Mouse (Mus musculus): ENCODE measurements around the gene Gm26558.

Gene Gm26558

DNA sequence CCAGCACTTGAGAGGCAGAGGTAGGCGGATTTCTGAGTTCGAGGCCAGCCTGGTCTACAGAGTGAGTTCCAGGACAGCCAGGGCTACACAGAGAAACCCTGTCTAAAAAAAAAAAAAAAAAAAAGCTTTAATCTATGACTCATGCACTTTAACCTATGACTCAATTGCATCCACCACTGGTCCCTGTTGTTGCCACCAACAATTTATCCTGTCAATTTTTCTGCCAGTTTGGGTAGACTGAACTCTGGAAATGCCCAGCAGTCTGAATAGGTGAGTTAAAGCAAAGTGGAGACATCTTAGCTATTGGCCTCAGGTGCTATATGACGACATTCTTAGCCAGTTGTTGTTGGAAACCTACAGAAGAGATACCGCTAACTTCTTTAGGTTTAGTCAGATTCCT is 12.4 kb downstream of the Gm26558 start:
- CTCF ChIA-PET: interaction anchor here (0.7 kb wide), 1 partner anchor 161 kb away, joined by 3 read pairs; no protein-coding TSS in a partner anchor

DNA sequence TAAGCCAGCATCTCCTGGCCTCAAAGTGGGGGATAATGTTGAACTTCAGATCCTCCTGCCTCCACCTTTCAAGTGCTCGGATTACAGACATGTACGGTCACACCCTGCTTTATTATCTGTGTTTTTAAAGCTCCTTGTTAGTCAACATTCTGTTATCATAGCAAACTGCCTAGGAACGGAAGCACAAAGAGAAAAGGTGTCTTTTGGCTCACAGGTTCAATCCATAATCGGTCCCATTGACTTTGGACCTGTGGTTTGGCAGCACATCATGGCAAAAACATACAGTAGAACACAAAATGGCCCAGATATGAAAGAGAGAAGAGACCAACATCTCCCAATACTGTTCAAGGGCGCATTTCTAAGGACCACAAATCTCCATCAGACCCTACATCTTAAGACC is 13.6 kb downstream of the Gm26558 start:
- CTCF ChIA-PET: no interaction called here

DNA sequence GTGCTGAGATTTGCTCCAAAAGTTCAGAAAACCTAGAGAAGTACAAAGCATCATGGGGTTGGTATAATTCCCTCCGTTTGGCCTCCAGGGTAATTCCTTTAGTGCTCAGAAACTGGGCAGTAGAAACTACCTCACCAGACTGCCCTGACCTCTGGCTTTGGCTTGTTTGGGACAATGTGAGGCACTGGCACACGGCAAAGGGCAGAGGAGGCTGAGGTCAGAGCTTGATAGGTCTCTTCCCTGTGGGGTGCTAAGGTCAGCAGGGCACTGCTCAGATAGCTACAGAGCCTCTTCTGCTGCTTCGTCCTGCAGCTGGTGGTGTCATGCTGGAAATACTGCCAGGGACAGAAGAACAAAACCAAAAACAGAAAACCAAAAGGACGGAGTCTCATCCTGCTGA is 14.2 kb downstream of the Gm26558 start:
- CTCF ChIA-PET: no interaction called here

DNA sequence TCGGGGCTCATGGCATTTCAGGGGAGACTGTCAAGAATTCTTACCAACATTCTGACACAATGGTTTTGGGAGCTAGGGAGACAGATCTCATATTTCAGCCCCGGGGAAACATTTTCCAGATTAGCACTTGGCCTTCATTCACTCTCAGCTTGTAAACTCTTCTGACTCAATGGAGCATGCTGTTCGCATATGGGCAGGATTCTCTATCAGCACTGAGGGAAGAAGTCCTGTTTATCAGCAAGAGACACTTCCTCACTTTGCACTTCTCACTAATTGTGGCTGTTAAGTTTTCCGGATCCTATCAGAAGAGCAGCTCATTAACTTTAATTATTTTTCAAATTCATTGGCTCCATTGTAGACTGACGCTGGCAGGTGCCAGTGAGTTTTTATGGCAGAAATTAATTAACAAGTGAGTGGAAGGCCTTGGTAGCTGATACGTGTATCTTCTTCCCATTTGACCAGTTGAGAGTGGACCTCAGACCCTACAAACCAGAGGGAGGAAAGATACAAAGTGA is 16.6 kb downstream of the Gm26558 start:
- CTCF ChIA-PET: no interaction called here

DNA sequence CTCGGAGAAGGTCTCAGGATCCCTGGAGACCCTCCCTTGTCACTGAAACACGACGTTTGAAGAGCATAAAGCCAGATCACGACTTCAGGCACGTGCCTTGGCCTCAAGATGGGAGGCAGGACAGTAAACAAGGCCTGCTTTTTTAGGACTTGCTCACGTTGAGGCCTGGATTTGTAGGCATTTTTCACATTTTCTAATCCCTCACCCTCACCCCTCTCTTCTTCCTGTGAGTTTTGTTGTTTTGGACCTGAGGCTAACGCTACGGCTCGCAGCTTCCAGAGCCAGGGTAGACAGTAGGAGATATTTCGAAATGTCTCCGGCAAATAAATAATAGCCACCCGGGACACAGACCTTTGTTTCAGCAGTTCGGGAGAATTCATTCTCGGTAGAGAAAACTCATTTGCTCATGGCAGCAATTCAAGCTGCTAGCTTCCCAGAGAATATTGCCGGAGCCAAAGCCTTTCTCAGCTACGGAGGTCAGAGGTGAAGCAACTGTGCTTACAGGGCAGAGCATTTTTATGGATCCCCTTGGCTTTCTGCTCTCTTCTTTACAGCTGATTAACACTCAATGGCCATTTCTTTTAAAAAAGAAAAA is 18.8 kb downstream of the Gm26558 start:
- CTCF ChIA-PET: interaction anchor here (0.9 to 1.4 kb wide), 2 partner anchors 16 to 18 kb away, joined by 3 read pairs; no protein-coding TSS in a partner anchor

DNA sequence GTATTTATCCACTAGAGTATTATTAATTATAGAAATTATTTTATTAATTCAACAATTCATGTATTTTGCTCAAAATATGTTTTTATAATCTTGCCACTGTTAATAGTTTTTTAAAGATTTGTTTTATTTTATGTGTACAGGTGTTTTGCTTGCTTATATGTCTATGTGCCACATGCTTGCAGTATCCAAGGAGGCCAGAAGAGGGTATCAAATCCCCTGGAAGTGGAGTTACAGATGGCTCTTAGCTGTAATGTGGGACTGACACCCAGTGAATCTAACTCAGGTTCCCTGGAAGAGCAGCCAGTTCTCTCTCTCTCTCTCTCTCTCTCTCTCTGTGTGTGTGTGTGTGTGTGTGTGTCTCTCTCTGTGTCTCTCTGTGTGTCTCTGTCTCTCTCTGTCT is 20.9 kb downstream of the Gm26558 start:
- CTCF ChIA-PET: interaction anchor here (0.6 kb wide), 1 partner anchor 193 kb away, joined by 5 read pairs; no protein-coding TSS in a partner anchor

DNA sequence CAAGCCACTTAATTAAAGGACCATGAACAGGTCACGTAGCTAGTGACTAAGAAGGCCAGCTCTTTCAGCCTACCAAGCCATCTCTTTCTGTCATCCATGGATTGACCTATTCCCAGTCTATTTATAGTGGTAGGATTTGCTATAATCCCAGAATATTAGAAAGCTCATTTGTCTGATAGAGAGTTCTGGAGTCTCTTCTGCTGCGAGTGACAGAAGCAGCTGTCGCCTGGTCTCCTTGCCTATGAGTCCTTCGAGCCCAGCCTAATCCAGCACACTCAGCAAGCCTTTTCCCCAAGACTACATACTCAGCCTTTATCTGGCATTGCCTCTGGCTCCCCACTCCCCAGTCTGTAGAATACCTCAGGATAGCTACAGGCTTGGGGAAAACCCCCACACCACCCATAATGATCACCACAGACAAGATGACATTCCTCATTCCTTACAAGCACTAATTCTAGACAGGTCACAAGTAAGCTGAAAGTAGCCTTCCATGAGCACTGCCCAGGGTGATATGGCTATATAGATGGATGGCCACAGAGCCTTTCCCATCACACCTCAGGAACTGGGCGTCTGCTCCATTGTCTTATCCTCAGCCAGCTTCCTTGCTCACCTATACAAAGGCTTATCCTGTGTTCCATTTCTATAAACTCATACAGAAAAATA is 27.7 kb downstream of the Gm26558 start:
- CTCF ChIA-PET: no interaction called here

DNA sequence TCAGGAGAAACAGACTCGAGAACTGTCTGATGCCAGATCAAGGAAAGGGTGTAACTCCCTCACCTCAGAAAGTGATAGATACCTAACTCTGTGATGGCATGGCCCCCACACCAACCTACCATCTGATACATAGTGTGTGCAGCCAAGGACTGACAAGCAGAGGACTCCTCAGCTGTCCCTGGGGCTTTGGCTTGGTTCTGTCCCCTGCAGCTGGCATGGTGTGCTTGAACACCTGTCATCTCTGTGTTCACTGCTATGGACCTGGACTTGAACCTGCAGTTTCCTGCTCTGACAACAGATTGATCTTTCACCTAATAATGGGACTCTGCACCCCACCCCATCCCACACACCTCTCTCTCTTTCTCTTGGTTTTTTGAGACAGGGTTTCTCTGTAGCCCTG is 29.5 kb downstream of the Gm26558 start:
- CTCF ChIA-PET: no interaction called here

DNA sequence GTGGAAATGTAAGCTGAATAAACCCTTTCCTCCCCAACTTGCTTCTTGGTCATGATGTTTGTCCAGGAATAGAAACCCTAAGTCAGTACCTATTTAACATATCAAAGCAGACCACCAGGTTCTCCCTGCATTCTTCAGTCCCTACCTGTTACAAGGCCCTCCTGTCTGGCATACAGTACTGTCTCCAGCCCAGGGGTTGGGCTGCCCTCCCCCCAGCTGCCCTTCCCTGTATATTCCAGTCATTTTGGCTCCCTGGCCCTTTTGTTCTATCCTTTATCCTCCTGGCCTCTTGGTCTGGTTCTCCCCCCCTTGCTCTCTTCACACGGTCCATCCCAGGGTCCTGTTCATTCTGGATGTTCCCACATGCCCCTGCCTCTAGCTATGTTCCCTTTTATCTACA is 30.6 kb downstream of the Gm26558 start:
- CTCF ChIA-PET: no interaction called here

DNA sequence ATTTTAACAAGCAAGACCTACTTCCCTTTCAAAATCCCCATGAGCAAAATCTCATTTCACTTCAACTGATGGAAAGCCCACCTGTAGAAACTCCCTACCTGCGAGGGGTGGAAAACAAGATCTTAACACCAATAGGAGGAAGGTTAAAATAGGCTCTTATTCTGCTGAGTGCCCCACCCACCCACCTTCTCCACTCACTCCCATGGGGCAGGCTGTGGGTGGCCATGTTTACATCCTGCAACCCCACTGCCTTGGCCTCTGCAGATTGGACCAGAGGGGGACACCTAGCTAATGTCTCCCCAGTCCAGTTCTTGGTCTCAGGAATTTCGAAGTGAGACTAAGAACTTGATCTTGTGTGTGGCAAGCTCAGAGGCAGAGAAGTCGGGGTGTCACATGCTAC is 32.0 kb downstream of the Gm26558 start:
- CTCF ChIA-PET: no interaction called here

DNA sequence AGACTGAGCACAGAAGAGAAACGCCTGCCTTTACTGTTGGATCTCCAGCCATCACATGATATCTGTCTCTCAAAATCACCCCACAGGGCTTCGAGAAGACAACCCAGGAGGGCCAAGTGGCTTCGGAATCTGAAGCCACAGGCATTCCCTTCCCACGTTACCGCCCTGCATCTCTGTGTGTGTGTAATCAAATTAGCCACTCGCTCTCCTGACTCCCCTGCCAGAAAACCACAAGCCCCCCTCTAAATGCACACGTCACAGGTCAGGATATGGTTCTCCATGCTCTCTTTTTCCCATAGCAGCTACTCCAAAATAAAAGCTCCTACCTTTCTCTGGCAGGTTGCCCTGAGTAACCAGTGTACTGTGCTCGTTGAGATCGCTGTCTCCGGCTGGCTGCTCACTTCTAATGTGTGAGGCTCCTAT is 32.6 kb downstream of the Gm26558 start:
- CTCF ChIA-PET: no interaction called here

DNA sequence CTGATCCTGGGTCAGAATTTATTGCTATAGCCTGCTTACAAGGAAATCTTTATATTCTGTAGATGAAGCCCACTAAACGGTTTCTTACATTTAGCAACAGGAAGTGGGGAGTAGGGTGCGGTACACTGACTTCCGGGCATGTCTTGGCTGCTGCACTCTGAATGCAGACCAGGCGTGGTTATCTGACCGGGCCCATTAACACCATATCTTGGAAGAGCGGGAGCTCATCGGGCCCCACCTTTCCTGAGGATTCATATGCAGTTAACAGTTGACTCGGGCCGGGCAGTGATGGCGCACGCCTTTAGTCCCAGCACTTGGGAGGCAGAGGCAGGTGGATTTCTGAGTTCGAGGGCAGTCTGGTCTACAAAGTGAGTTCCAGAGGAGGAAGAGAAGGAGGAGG is 33.5 kb downstream of the Gm26558 start:
- CTCF ChIA-PET: no interaction called here

DNA sequence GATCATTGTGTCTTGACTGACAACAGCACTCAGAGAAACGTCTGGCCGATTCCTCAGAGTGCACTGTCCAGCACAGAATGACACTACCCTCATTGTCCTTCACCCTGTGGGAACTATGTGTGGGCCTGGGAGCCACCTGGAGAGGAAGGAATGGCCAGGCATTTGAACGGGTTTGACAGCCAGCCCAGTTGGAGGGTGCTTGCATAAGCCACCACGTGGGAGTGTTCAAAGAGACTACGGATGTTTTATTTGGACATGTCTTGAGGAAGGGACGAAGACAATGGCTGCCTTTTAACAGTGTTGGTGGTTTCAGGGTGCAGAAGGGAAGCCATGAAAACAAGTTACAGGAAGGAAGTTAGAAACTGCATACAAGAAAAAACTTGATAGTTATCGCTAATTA is 36.1 kb downstream of the Gm26558 start:
- CTCF ChIA-PET: interaction anchor here (1.2 kb wide), 1 partner anchor 18 kb away, joined by 3 read pairs; no protein-coding TSS in a partner anchor

DNA sequence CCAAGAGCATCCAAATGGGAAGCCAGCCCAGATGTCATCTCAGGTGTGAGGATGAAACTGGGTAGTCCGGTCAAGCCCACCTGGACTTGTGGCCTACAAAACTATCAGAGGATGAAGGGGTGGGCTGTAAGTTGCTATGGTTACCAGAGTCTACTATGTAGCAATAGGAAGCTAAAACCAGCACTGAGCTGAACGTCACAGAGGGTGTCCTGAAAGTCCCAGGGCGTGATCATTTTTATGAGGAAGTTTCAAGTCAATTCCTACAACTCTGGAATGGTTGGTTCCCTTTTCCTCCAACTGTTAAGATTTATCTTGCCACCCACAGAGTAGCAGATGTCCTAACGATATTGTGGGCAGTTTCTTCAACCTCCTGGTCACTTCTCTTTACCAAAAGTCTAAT is 39.7 kb downstream of the Gm26558 start:
- CTCF ChIA-PET: no interaction called here

DNA sequence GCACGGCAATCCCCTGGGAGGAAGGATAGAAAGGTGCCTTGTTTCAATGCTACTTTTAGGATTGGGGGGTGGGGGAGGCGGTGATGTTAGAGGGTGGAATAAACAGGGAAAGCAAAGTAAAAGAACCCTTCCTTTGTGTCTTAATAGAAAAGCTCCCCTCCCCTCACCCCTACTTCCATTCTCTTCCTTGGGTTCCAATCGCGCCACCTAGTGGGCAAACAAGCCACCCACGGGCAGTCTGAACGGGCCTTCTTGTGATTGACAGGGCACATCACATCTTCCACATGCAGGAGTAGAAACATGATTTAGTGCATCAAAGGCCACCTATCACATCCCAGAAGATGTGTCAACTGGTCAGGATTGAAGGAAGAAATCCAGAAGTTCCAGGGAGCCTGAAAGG is 41.7 kb downstream of the Gm26558 start:
- CTCF ChIA-PET: interaction anchor here (0.7 to 0.8 kb wide), 2 partner anchors 48 to 52 kb away, joined by 4 read pairs; no protein-coding TSS in a partner anchor

DNA sequence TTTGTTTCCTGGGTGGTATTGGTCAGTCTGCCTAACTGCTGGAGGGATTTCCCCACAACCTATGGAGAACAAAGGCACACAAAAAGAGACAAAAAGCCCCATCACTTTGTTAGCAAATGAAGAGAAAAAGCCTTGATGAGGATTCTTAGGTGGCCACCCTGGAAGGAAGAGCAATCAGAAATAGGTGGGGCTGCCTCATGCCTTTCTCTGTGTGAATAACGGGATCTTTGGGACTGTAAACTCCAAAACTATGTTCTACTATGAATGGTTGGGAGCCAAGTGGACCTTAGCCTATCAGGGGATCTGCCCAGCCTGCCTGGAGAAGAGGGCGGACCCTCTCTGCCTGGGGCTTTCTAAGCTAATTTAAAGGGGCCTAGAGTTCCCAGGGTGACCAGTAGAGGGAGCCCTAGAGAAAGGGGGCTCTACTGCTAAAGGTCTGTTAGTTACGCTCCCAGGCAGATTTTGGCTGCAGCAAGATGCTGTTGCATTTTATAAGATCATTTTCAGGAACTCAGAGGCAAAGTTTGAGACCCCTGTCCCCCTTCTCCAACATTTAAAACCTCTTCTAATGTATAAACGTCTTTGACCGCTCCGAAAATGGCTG is 42.6 kb downstream of the Gm26558 start:
- CTCF ChIA-PET: no interaction called here

DNA sequence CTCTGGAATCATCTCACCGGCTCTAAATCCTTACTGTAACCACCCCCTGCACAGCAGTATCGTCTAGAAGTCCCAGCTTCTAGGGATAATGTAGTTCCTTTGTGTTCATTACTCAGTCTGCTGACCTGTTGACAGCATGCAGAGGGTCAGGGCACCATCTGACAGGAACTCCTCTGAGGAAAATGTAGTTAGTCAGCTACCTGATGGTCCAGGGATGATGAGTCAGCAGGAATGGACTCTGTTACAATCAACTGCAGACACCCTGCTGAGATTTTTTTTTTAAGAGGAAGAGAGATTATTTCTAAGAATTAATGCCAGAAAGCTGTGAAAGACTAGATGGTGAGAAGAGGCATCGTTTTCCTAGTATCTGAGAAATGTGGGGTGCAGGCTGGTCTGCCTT is 45.3 kb downstream of the Gm26558 start:
- CTCF ChIA-PET: no interaction called here

DNA sequence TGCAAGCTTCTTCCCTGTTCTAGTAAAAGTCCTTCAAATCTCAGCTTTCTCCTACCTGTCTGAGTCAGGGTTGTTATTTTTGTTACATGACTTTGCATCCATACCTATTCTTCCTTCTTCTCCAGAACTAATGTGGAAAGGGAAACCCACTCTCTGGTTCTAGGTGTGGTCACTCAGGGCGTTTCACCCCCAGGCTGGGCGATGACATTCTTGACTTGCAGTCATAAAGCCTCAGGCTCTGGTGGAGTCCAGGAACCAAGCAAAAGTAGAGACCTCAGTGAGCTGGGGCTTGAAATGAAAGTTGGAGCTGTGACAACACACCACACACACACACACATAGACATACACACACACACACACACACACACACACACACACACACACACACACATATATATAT is 45.8 kb downstream of the Gm26558 start:
- CTCF ChIA-PET: no interaction called here

DNA sequence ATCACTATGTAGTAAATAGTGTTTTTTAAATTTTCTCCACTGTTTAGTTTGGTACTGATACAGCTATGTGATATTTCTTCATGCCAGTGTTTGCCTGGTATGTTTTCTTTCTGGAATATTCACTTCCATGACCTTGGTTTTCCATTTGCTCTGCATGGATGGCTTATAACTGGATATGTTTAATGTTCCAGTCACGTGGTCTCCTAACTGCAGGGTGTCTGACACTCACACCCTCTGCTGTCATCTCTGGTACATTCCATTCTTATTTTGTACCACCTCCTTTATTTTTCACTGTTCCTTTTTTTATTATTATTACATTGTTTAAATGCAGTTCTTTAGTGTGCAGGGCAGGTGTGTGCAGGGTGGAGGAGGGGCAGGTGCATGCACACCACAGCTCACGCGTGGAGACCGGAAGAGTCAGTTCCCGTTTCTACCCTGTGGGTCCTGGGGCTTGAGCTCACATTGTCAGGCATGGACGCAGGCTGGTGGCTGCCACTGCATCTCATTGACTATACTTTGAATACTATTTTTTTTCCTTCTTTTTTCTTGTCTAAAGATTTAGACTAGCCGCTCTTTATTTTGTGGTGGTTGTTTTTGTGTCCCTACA is 47.1 kb downstream of the Gm26558 start:
- CTCF ChIA-PET: interaction anchor here (0.7 kb wide), 1 partner anchor 45 kb away, joined by 3 read pairs; no protein-coding TSS in a partner anchor
